Comparison of ENCODE assay signal across 8 mouse cellular contexts in the genomic region with DNA sequence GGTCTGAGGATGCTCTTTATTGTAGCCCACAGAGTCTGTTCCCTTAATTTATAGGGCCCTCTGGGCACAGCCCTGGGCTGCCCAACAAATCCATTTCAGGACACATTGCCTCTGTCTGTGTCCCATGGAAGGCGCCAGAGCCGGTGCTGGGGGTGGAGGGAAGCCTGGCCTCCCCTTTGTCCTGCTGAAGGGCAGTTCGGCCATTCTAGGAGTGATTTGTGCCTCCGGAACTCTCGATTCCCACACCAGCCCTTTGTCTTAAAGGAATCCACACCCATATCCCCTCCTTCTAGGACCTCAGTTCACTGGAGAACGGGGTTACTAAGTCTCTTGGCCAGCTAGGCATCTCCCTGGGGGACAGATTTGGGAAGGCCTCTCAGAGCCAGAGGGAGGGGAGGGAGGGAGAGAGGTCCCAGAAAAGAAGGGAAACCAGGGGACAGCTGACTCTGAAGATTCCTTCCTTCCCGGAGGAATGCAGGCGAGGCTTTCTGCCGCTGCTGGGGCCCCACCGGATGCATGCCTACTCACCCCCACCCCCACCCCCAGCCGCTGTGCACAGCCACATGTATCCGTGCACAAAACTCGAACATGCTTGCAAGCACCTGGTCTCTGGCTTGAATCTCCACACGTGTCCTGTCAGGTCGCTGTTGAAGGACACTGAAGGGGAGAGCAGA. TPM values are rescaled to one million over a fixed set of nuclear protein-coding genes. Genes with fewer than 3 reads are reported as not detected.
DNase-seq lines count a peak whose midpoint lies in the region; ATAC-seq and TF ChIP-seq lines count a peak whose summit lies in the region.

No protein-coding gene starts in this region.

- H3K9me3 ChIP-seq in intestine, embryonic 15.5 days, result no peaks in the 10 kb centered on the region
- H3K9me3 ChIP-seq in lung, postnatal 0 days (ENCODE audit: low read length), result no peaks in the 10 kb centered on the region

- TF ChIP-seq CTCF in lung, postnatal 0 days (IDR thresholded peaks at IDR 0.05), result no peak

- peak overlapping the region; percentile 13 for H3K4me3 ChIP-seq in intestine, embryonic 15.5 days (replicated peaks)
- peak overlapping the region; percentile 10; the same call in 1 of the 2 replicates for H3K4me3 ChIP-seq in lung, postnatal 0 days (ENCODE audit: low read depth, low read length)

- H3K27ac ChIP-seq in intestine, embryonic 15.5 days, result peak overlapping the region; percentile 89
- peak overlapping the region; percentile 85 for H3K27ac ChIP-seq in lung, postnatal 0 days (ENCODE audit: low read length)

- 8% methylated on average over 15 of the region's 15 CpGs for WGBS in intestine, embryonic 15.5 days
- 4% methylated on average over 13 of the region's 15 CpGs for WGBS in lung, postnatal 0 days

- peak overlapping the region; percentile 55 for H3K4me2 ChIP-seq in intestine, embryonic 15.5 days (replicated peaks)
- H3K4me2 ChIP-seq in lung, postnatal 0 days (replicated peaks; ENCODE audit: low read depth, low read length), result peak overlapping the region; percentile 36

- peak; percentile 68 for ATAC-seq in intestine, embryonic 15.5 days
- peak; percentile 73 for ATAC-seq in lung, postnatal 0 days
- no peak for ATAC-seq in erythroid progenitor cell, adult 5-6 weeks (replicated peaks; ENCODE audit: low FRiP score, poor library complexity, severe bottlenecking)

- no peaks in the 10 kb centered on the region for H3K36me3 ChIP-seq in intestine, embryonic 15.5 days
- H3K36me3 ChIP-seq in lung, postnatal 0 days (ENCODE audit: insufficient read depth, low read length), result no peaks in the 10 kb centered on the region

- H3K4me1 ChIP-seq in intestine, embryonic 15.5 days (replicated peaks), result peaks cover 72% of the 10 kb centered on the region
- H3K4me1 ChIP-seq in lung, postnatal 0 days (ENCODE audit: insufficient read depth, low read depth, low read length), result peaks cover 44% of the 10 kb centered on the region

- TF ChIP-seq EP300 in lung, postnatal 0 days (IDR thresholded peaks at IDR 0.05), result no peak

- H3K27me3 ChIP-seq in intestine, embryonic 15.5 days (replicated peaks), result no peaks in the 10 kb centered on the region
- H3K27me3 ChIP-seq in lung, postnatal 0 days (replicated peaks; ENCODE audit: insufficient read depth, low read length), result no peaks in the 10 kb centered on the region

- peak overlapping the region; percentile 18; the same call in 1 of the 2 replicates for H3K9ac ChIP-seq in intestine, embryonic 15.5 days
- peak overlapping the region; percentile 26 for H3K9ac ChIP-seq in lung, postnatal 0 days (replicated peaks; ENCODE audit: low read depth)

- DNase-seq in 3T3-L1 (ENCODE audit: low read depth, low spot score), result peak; percentile 88
- DNase-seq in R1 (ENCODE audit: low read depth, low spot score), result peak; percentile 63
- peak; percentile 44 for DNase-seq in gastrocnemius, postnatal 10 days
- peak; percentile 82 for DNase-seq in lung, postnatal 0 days (ENCODE audit: low spot score)
- DNase-seq in yolk sac, embryonic 10.5 days (ENCODE audit: low spot score), result peak; percentile 78
- DNase-seq in urinary bladder, postnatal 10 days (ENCODE audit: low spot score), result no peak

RNA-seq across cellular contexts. Expression of a gene that starts 22.2 kb away (rescaled TPM):
- total RNA-seq in gastrocnemius, postnatal 10 days (2021), result not detected
- polyA plus RNA-seq in intestine, embryonic 15.5 days (2015; fragmentation: Nextera tagmentation; extraction: Ambion mirVana), result not detected in 2 replicates
- not detected in 2 replicates for polyA plus RNA-seq in lung, postnatal 0 days (2015; fragmentation: Nextera tagmentation; extraction: Ambion mirVana)
- not detected in 2 replicates for total RNA-seq in erythroid progenitor cell, adult 5-6 weeks (2015; ENCODE audit: low replicate concordance)
- total RNA-seq in erythroid progenitor cell, adult 5-6 weeks (2017; ENCODE audit: low replicate concordance), result not detected in 2 replicates

RNA-seq across cellular contexts. Expression of a gene that starts 41.9 kb away (rescaled TPM):
- total RNA-seq in gastrocnemius, postnatal 10 days (2021), result 10 to 100 TPM; 30.3 to 39.8 TPM
- 14.4 and 17.1 TPM in 2 replicates for polyA plus RNA-seq in intestine, embryonic 15.5 days (2015; fragmentation: Nextera tagmentation; extraction: Ambion mirVana)
- 13.4 and 19.7 TPM in 2 replicates for polyA plus RNA-seq in lung, postnatal 0 days (2015; fragmentation: Nextera tagmentation; extraction: Ambion mirVana)
- total RNA-seq in erythroid progenitor cell, adult 5-6 weeks (2015; ENCODE audit: low replicate concordance), result 1.7 and 1.8 TPM in 2 replicates
- total RNA-seq in erythroid progenitor cell, adult 5-6 weeks (2017; ENCODE audit: low replicate concordance), result 0.30 and 4.7 TPM in 2 replicates

RNA-seq across cellular contexts. Expression of a gene that starts 50.5 kb away (rescaled TPM):
- total RNA-seq in gastrocnemius, postnatal 10 days (2021), result 1 to 10 TPM; 5.6 to 7.5 TPM
- 2.9 and 3.2 TPM in 2 replicates for polyA plus RNA-seq in intestine, embryonic 15.5 days (2015; fragmentation: Nextera tagmentation; extraction: Ambion mirVana)
- polyA plus RNA-seq in lung, postnatal 0 days (2015; fragmentation: Nextera tagmentation; extraction: Ambion mirVana), result 4.7 and 6.2 TPM in 2 replicates
- not detected in 2 replicates for total RNA-seq in erythroid progenitor cell, adult 5-6 weeks (2015; ENCODE audit: low replicate concordance)
- 0.39 TPM in 1 of 2 replicates, not detected in the other for total RNA-seq in erythroid progenitor cell, adult 5-6 weeks (2017; ENCODE audit: low replicate concordance)

Comparison
In these comparisons a context has a peak if more than half of its experiments do, and no peak if none do; other contexts are left out.
1. RNA of a gene that starts 41.9 kb away (total RNA-seq): 30.3 to 39.8 TPM in gastrocnemius, postnatal 10 days; 0.30 to 4.7 TPM in erythroid progenitor cell, adult 5-6 weeks; every median in the first group is over 4 times any median in the second.
2. RNA of a gene that starts 50.5 kb away (total RNA-seq): 5.6 to 7.5 TPM in gastrocnemius, postnatal 10 days; 0.39 TPM in erythroid progenitor cell, adult 5-6 weeks; every median in the first group is over 4 times any median in the second.